Mouse (Mus musculus) liver, embryonic 11.5 days (tissue): ENCODE measurements at regions not wholly inside any gene's neighbourhood (a gene's known extent, or its start where the extent isn't known, plus 50 kb on each side); places are given as distances from the start of the nearest gene placed in this dataset.
A peak's percentile ranks its signal among the peaks of the same experiment; 100 is the strongest.
"Not testable (repeated sequence)": the region's sequence is repeated elsewhere in the genome, so short reads cannot be mapped to it uniquely, and the experiment has no call there.

ENCODE experiments used
- ATAC-seq: fragments of 200-750 bp; cut with Nextera tagmentation; replicated peaks from 2 replicates; pipeline ENCODE4 v1.8.0; 2017; ENCODE audit warnings: moderate number of reproducible peaks, mild to moderate bottlenecking, moderate TSS enrichment, moderate library complexity; ENCODE audit not compliant: low FRiP score
- DNase-seq: peaks from one replicate; pipeline ENCODE4 v3.0.0-alpha.2; 2017; ENCODE audit warnings: low spot score
- H3K27ac ChIP-seq: fragments of 300-500 bp; sonication (generic); 2 replicates; pipeline ENCODE4 v1.5.1; 2014; ENCODE audit warnings: mild to moderate bottlenecking, low read depth, low read length, control low read depth
- H3K27me3 ChIP-seq: fragments of 300-500 bp; sonication (generic); replicated peaks from 2 replicates; pipeline ENCODE4 v1.6.1; 2014; ENCODE audit warnings: low read length, mixed read lengths; ENCODE audit not compliant: control insufficient read depth, insufficient read depth
- H3K36me3 ChIP-seq: fragments of 300-500 bp; sonication (generic); 2 replicates; pipeline ENCODE4 v1.6.1; 2014; ENCODE audit warnings: mild to moderate bottlenecking, low read length, moderate library complexity, mixed read lengths; ENCODE audit not compliant: control insufficient read depth, insufficient read depth
- H3K4me1 ChIP-seq: fragments of 300-500 bp; sonication (generic); replicated peaks from 2 replicates; pipeline ENCODE4 v1.6.1; 2014; ENCODE audit warnings: low read length, mixed read lengths; ENCODE audit not compliant: control insufficient read depth, insufficient read depth
- H3K4me2 ChIP-seq: fragments of 300-500 bp; sonication (generic); 2 replicates; pipeline ENCODE4 v1.6.1; 2014; ENCODE audit warnings: mild to moderate bottlenecking, control low read depth, moderate library complexity
- H3K4me3 ChIP-seq: fragments of 300-500 bp; sonication (generic); 2 replicates; pipeline ENCODE4 v1.5.1; 2014; ENCODE audit warnings: low read depth, low read length, control low read depth
- H3K9ac ChIP-seq: fragments of 300-500 bp; sonication (generic); 2 replicates; pipeline ENCODE4 v1.6.1; 2014; ENCODE audit warnings: low read depth, low read length, control low read depth
- H3K9me3 ChIP-seq: fragments of 300-500 bp; sonication (generic); 2 replicates; pipeline ENCODE4 v1.6.1; 2016; ENCODE audit warnings: low read length, inconsistent platforms, mixed read lengths; ENCODE audit not compliant: control insufficient read depth
- WGBS: fragments of 180-500 bp; shearing (Covaris S2); extraction: QIAGEN DNeasy Blood & Tissue Kit; methylation state at CpG from one replicate; pipeline ENCODE4 v1.1.7; 2014; 5-methylcytosine and 5-hydroxymethylcytosine counted together

DNA sequence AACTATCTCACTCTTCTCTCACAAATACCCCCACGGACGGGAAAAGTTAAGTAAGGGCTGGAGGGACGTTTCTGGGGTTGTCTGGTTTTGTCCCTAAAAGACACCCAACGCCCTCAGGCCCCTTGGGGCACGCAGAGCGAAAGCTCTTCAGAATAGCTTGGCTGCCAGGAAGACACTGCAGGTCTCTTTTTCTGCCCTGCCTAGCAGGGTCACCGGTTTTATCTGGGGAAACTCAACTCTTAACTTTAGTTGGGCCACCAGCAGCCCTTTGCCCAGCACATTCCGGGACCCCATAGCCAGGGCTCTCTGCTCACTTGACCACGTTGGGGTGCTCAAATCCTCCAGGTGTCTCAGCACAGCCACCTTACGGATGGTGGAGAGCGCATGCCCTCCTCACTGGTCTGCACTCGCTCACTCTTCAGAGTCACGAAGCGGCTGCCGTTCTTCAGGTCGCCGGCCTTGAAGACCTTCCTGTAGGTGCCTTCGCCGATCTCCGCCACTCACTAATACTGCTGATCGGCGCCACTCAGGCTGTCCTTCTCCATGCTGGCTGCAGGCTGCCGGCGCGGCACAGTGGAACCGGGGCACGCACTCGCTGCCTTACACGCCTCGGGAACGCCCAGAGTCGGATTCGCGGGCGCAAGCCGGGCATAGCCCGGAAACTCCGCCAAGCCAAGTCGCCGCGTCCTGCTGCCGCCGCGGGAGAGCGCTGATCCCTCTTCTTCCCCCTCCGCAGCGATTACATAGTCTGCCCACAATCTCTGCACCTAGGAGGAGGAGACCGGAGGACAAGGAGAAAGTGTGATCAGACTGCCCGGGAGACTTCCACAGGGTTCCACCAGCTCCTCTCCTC lies 83.0 kb downstream of the Ulbp1 start:
- Histone ChIP-seq H3K27me3 (peaks cover 41% of the 10 kb centered on the region), H3K9me3 (no peaks in the 10 kb centered on the region; the same call in 1 of the 2 replicates), H3K4me3 (peak overlapping the region; percentile 51), H3K4me2 (peak overlapping the region; percentile 82), H3K4me1 (0 out of 2 replicates have a peak, but pooled peaks cover 4% of the 10 kb centered on the region), H3K27ac (no peak overlapping the region), H3K9ac (no peak overlapping the region), H3K36me3 (no peaks in the 10 kb centered on the region)
- ATAC-seq (no peak), DNase-seq (peak; percentile 62)
- WGBS, result 7% methylated on average over 49 of the region's 49 CpGs

GRCm38 (mm10) chr10:7358791-7359190 lies 114.6 kb downstream of the Ulbp1 start:
- not testable (repeated sequence) for H3K9me3 ChIP-seq, H3K4me2 ChIP-seq, DNase-seq, H3K9ac ChIP-seq, H3K27ac ChIP-seq, ATAC-seq, H3K4me3 ChIP-seq, H3K4me1 ChIP-seq, H3K27me3 ChIP-seq, H3K36me3 ChIP-seq
- WGBS, result 49% methylated on average over 3 of the region's 3 CpGs

DNA sequence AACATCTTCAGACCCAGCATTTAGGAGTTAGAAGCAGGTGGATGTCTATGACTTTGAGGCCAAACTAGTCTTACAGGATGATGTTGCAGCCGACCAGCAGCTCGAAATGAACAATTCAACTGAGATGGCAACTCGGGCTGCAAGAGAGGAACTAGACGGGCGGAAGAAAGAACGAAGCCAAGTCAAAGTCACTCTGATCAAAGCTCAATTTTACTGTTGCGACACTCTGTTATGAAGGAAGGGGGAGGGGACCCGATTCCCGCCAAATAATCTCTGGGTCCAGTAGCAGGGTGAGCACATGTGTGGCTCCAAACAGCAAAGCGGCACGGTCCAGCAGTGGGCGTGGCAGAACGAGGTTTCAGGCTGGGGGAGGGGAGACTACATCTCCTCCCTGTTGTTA lies 129.1 kb downstream of the Ulbp1 start:
- WGBS, result 86% methylated on average over 13 of the region's 13 CpGs
- not testable (repeated sequence) for H3K27ac ChIP-seq, H3K27me3 ChIP-seq, H3K4me1 ChIP-seq, H3K9me3 ChIP-seq, H3K36me3 ChIP-seq, H3K4me3 ChIP-seq, DNase-seq, H3K9ac ChIP-seq, H3K4me2 ChIP-seq, ATAC-seq

DNA sequence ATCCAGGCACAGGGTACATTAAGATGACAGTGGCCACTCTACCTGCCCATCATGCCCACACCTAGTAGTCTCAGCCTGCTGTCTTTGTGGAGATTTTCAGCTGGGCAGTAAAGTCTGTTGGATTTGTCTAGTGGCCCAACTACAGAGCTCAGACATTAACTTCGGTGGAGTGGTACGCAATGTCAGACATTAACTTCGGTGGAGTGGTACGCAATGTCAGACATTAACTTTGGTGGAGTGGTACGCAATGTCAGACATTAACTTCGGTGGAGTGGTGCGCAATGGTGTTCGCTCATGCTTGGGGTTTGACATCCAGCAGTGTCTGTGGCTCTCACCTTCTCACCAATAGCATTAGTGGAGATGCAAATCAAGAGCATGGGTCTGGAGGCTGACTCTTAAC lies 129.7 kb downstream of the Ulbp1 start:
- not testable (repeated sequence) for ATAC-seq, H3K27ac ChIP-seq, DNase-seq

GRCm38 (mm10) chr10:7333077-7333747 lies 121.2 kb upstream of the Cnksr3 start:
- peak; percentile 50 for DNase-seq
- Histone ChIP-seq H3K4me2 (no peak overlapping the region), H3K36me3 (no peaks in the 10 kb centered on the region), H3K9me3 (no peaks in the 10 kb centered on the region), H3K4me3 (no peak overlapping the region), H3K4me1 (no peaks in the 10 kb centered on the region), H3K27me3 (no peaks in the 10 kb centered on the region), H3K27ac (no peak overlapping the region), H3K9ac (no peak overlapping the region)
- ATAC-seq, result peak; percentile 61
- WGBS, result 42% methylated on average over 11 of the region's 11 CpGs

More for the DNA sequence above, 129.7 kb downstream of the Ulbp1 start:
- H3K4me3 ChIP-seq, H3K9ac ChIP-seq, H3K4me1 ChIP-seq, H3K4me2 ChIP-seq, H3K9me3 ChIP-seq, H3K27me3 ChIP-seq, H3K36me3 ChIP-seq: not testable (repeated sequence)
- WGBS, result 89% methylated on average over 8 of the region's 8 CpGs

- no peak overlapping the region for H3K9ac ChIP-seq
- no peak overlapping the region for H3K27ac ChIP-seq
- no peak overlapping the region for H3K4me3 ChIP-seq
- H3K4me2 ChIP-seq, result no peak overlapping the region
- DNase-seq, result no peak
- ATAC-seq, result no peak
- no peaks in the 10 kb centered on the region for H3K4me1 ChIP-seq
- H3K36me3 ChIP-seq, result no peaks in the 10 kb centered on the region
- H3K9me3 ChIP-seq, result no peaks in the 10 kb centered on the region
- 28% methylated on average over 3 of the region's 3 CpGs for WGBS
- no peaks in the 10 kb centered on the region for H3K27me3 ChIP-seq
Measured at GRCm38 (mm10) chr10:7328262-7328661, 116.2 kb upstream of the Cnksr3 start.

DNA sequence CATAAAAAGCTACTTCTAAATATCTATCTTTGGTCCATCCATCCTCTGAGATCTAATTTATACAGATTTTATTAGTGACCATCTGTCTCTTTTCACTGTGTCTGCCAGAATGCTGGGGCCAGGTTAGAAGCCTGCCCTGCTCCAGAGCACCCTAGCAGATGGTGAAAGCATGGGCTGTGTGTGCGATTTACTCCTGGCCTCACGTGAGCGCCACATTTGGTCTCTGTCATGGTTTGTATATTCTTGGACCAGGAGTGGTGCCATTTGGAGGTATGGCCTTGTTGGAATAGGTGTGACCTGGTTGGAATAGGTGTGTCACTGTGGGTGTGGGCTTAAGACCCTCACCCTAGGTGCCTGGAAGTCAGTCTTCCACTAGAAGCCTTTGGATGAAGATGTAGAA lies 115.0 kb upstream of the Cnksr3 start:
- H3K4me3 ChIP-seq, DNase-seq, H3K36me3 ChIP-seq, H3K9me3 ChIP-seq, H3K4me2 ChIP-seq, H3K27ac ChIP-seq, ATAC-seq, H3K9ac ChIP-seq, H3K4me1 ChIP-seq, H3K27me3 ChIP-seq: not testable (repeated sequence)
- 92% methylated on average over 3 of the region's 3 CpGs for WGBS

DNA sequence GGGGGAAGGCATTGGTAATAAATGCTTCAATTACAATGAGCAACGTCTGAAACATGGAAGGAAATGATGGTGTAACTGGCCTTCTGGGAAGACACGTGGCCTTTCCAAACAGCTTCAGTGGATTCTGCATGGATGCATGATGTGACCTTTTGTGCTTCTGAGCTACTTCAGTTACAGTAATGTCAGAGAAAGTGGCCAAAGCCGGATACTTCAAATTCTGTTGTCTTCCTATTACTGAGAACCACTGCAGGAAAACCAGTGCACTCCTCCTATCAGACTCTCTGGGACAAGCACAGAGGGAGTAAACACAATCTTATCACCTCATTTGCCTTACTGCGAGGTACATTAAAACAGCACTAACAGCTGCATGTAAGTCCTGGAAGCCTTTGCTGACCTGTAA lies 113.0 kb upstream of the Cnksr3 start:
- Histone ChIP-seq H3K4me1 (no peaks in the 10 kb centered on the region), H3K9ac (no peak overlapping the region), H3K4me2 (no peak overlapping the region), H3K4me3 (no peak overlapping the region), H3K36me3 (no peaks in the 10 kb centered on the region), H3K27me3 (no peaks in the 10 kb centered on the region), H3K27ac (no peak overlapping the region), H3K9me3 (no peaks in the 10 kb centered on the region)
- ATAC-seq (no peak), DNase-seq (no peak)
- WGBS, result 41% methylated on average over 4 of the region's 4 CpGs

DNA sequence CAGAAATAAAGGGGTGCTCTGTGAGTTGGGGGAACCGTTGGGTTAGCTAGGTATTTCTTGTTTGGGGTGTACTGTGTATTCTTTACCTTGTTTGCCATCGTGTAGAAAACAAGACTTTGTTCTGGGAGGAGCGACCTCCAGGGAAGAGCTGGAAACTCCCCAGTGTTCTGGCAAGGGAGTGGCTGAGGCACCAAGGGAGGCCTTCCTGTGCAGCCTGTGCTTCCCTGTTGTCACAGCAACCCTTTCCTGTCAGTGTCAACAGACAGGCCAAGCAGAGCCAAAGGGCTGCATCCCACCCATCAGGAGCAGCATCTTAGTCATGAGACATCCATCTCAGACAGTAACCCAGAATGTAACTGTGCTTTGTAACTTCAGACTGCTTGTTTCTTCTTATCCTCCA lies 111.2 kb upstream of the Cnksr3 start:
- no peak overlapping the region for H3K27ac ChIP-seq
- no peaks in the 10 kb centered on the region for H3K36me3 ChIP-seq
- no peak overlapping the region for H3K9ac ChIP-seq
- no peaks in the 10 kb centered on the region for H3K4me1 ChIP-seq
- no peaks in the 10 kb centered on the region for H3K9me3 ChIP-seq
- H3K4me3 ChIP-seq, result no peak overlapping the region
- ATAC-seq (no peak), DNase-seq (no peak)
- H3K4me2 ChIP-seq, result no peak overlapping the region
- H3K27me3 ChIP-seq, result no peaks in the 10 kb centered on the region
- WGBS, result 20% methylated on average over 3 of the region's 3 CpGs
